Comparison of ENCODE assay signal across 14 mouse cellular contexts in genomic region chr4:150266655-150267223, GRCm38 (mm10). TPM values are rescaled to one million over a fixed set of nuclear protein-coding genes. Genes with fewer than 3 reads are reported as not detected.
A peak's percentile ranks its signal among the peaks of the same experiment; 100 is the strongest.
DNase-seq lines count a peak whose midpoint lies in the region; ATAC-seq and TF ChIP-seq lines count a peak whose summit lies in the region.
"Had no signal": no experiment of that assay in that cellular context is flagged by ENCODE, and none has a peak within 500 bp of the region (broad histone marks: within the 10 kb centered on the region; RNA-seq: fewer than 3 reads in every experiment).

No protein-coding gene starts in this region.

- no peak for ATAC-seq in hindbrain, postnatal 0 days
- ATAC-seq in neural tube, embryonic 14.5 days (ENCODE audit: low read depth) = no peak
- ATAC-seq: forebrain, embryonic 15.5 days had no signal

- H3K4me3 ChIP-seq in E14TG2a.4 (replicated peaks; ENCODE audit: low read length) = peak overlapping the region; percentile 39
- no peak overlapping the region for H3K4me3 ChIP-seq in hindbrain, postnatal 0 days (ENCODE audit: low read length)
- H3K4me3 ChIP-seq in neural tube, embryonic 14.5 days (ENCODE audit: low read depth, low read length) = no peak overlapping the region
- H3K4me3 ChIP-seq: embryonic facial prominence, embryonic 12.5 days; forebrain, embryonic 15.5 days; heart, embryonic 10.5 days had no signal

- no peak overlapping the region for H3K9ac ChIP-seq in hindbrain, postnatal 0 days (replicated peaks; ENCODE audit: low read length)
- H3K9ac ChIP-seq in neural tube, embryonic 14.5 days (replicated peaks; ENCODE audit: low read depth, low read length) = no peak overlapping the region
- H3K9ac ChIP-seq: embryonic facial prominence, embryonic 12.5 days; forebrain, embryonic 15.5 days had no signal

- H3K36me3 ChIP-seq in E14TG2a.4 (ENCODE audit: insufficient read depth, low read length) = peaks cover 5% of the 10 kb centered on the region; the same call in 1 of the 2 replicates
- H3K36me3 ChIP-seq in hindbrain, postnatal 0 days (ENCODE audit: insufficient read depth, low read length) = no peaks in the 10 kb centered on the region
- no peaks in the 10 kb centered on the region for H3K36me3 ChIP-seq in neural tube, embryonic 14.5 days (ENCODE audit: control insufficient read depth, insufficient read depth, low read length)
- H3K36me3 ChIP-seq: embryonic facial prominence, embryonic 12.5 days; forebrain, embryonic 15.5 days had no signal

- WGBS in hindbrain, postnatal 0 days = 58% methylated on average over 21 of the region's 21 CpGs
- 60% methylated on average over 21 of the region's 21 CpGs for whole genome bisulfite sequencing in neural tube, embryonic 14.5 days

- no peaks in the 10 kb centered on the region for H3K9me3 ChIP-seq in E14TG2a.4 (ENCODE audit: low read length)
- H3K9me3 ChIP-seq in hindbrain, postnatal 0 days (ENCODE audit: low read length) = no peaks in the 10 kb centered on the region
- H3K9me3 ChIP-seq in neural tube, embryonic 14.5 days (ENCODE audit: control insufficient read depth, low read length) = no peaks in the 10 kb centered on the region
- H3K9me3 ChIP-seq: embryonic facial prominence, embryonic 12.5 days; forebrain, embryonic 15.5 days; heart, embryonic 10.5 days had no signal

- no peak for TF ChIP-seq CTCF in E14TG2a.4 (conservative IDR thresholded peaks at IDR 0.05; ENCODE audit: low read length)
- no peak for TF ChIP-seq CTCF in hindbrain, postnatal 0 days (IDR thresholded peaks at IDR 0.05; ENCODE audit: low read depth)

- intact Hi-C loops in heart, postnatal 36 days (cut with DNase I) = no loop called here

- H3K4me2 ChIP-seq in hindbrain, postnatal 0 days (ENCODE audit: low read depth, low read length) = no peak overlapping the region
- H3K4me2 ChIP-seq in neural tube, embryonic 14.5 days (ENCODE audit: low read depth, low read length) = peak overlapping the region; percentile 14; the same call in 1 of the 2 replicates
- H3K4me2 ChIP-seq: embryonic facial prominence, embryonic 12.5 days; forebrain, embryonic 15.5 days had no signal

- H3K27me3 ChIP-seq in E14TG2a.4 (ENCODE audit: insufficient read depth, low read length) = peaks cover 12% of the 10 kb centered on the region
- H3K27me3 ChIP-seq in hindbrain, postnatal 0 days (ENCODE audit: insufficient read depth, low read length) = no peaks in the 10 kb centered on the region
- no peaks in the 10 kb centered on the region for H3K27me3 ChIP-seq in neural tube, embryonic 14.5 days (ENCODE audit: control insufficient read depth, insufficient read depth, low read length)
- H3K27me3 ChIP-seq: embryonic facial prominence, embryonic 12.5 days; forebrain, embryonic 15.5 days had no signal

- DNase-seq in heart, adult 11 months = peak; percentile 91
- no peak for DNase-seq in heart, postnatal 36 days
- peak; percentile 32 for DNase-seq in hindbrain, postnatal 0 days (ENCODE audit: low spot score)
- no peak for DNase-seq in spleen, adult 18-20 months
- DNase-seq in thymus, postnatal 10 days (ENCODE audit: low spot score in 2 of 2) = no peak
- DNase-seq in right cerebral cortex, postnatal 4 days = no peak
- DNase-seq: cerebellum, adult 9-11 months; kidney, postnatal 10 days; thymus, postnatal 4 days had no signal

- H3K4me1 ChIP-seq in E14TG2a.4 (replicated peaks; ENCODE audit: low read depth, low read length) = peaks cover 82% of the 10 kb centered on the region
- H3K4me1 ChIP-seq in hindbrain, postnatal 0 days (ENCODE audit: insufficient read depth, low read length) = no peaks in the 10 kb centered on the region
- H3K4me1 ChIP-seq in neural tube, embryonic 14.5 days (ENCODE audit: control insufficient read depth, insufficient read depth, low read length) = 0 out of 2 replicates have a peak, but pooled peaks cover 5% of the 10 kb centered on the region
- H3K4me1 ChIP-seq: forebrain, embryonic 15.5 days had no signal

- peak overlapping the region; percentile 45 for H3K27ac ChIP-seq in hindbrain, postnatal 0 days
- peak overlapping the region; percentile 57 for H3K27ac ChIP-seq in neural tube, embryonic 14.5 days (ENCODE audit: low read depth, low read length)
- H3K27ac ChIP-seq: embryonic facial prominence, embryonic 12.5 days; forebrain, embryonic 15.5 days; heart, embryonic 10.5 days had no signal

RNA-seq across cellular contexts. Expression of gene Rere, which starts 14.7 kb away (rescaled TPM):
- total RNA-seq in heart, postnatal 36 days (2021) = 10 to 100 TPM; 51.5 to 52.0 TPM
- 31.2 and 32.9 TPM in 2 replicates for total RNA-seq in hindbrain, postnatal 0 days (2014; rRNA removed)
- polyA plus RNA-seq in hindbrain, postnatal 0 days (2015; fragmentation: Nextera tagmentation; extraction: Ambion mirVana) = 25.0 and 25.9 TPM in 2 replicates
- 50.5 and 50.7 TPM in 2 replicates for polyA plus RNA-seq in neural tube, embryonic 14.5 days (2014; fragmentation: Nextera tagmentation; extraction: Ambion mirVana)

RNA-seq across cellular contexts. Expression of gene Eno1, which starts 30.2 kb away (rescaled TPM):
- total RNA-seq in heart, postnatal 36 days (2021) = 100 to 1,000 TPM; 106 to 108 TPM
- total RNA-seq in hindbrain, postnatal 0 days (2014; rRNA removed) = 538 and 549 TPM in 2 replicates
- 1,243 and 1,257 TPM in 2 replicates for polyA plus RNA-seq in hindbrain, postnatal 0 days (2015; fragmentation: Nextera tagmentation; extraction: Ambion mirVana)
- 974 and 1,050 TPM in 2 replicates for polyA plus RNA-seq in neural tube, embryonic 14.5 days (2014; fragmentation: Nextera tagmentation; extraction: Ambion mirVana)

Comparison
In these comparisons a context has a peak if more than half of its experiments do, and no peak if none do; other contexts are left out.
1. DNase-seq: peak in heart, adult 11 months (single experiment) and hindbrain, postnatal 0 days (single experiment); none in heart, postnatal 36 days (0 of 2), spleen, adult 18-20 months (0 of 2), thymus, postnatal 10 days (0 of 2) and right cerebral cortex, postnatal 4 days (single experiment).